Mouse (Mus musculus): ENCODE measurements at regions not wholly inside any gene's neighbourhood (a gene's known extent, or its start where the extent isn't known, plus 50 kb on each side); places are given as distances from the start of the nearest gene placed in this dataset.

DNA sequence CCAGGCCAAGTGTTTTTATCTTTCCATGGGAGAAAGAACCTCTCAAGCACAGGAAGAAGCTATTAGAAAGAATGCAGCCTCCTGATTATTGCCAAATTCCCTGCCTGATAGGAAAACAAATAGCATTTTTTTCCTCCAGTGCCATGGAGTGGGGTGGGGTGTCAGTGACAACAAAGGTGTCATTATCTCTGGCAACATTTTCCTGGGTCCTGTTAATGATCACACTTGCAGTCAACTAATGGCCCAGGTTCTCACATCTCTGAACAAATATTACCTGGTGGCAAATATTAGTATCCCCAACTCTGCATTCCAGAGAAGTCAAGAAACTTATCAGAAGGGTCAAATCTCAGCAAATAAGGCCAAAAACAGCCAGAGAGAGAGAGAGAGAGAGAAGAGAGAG is 298.6 kb downstream of the Sox4 start:
- Histone ChIP-seq H3K9ac (no peak overlapping the region), H3K4me2 (ENCODE audit: low read depth) (no peak overlapping the region), H3K36me3 (ENCODE audit: insufficient read depth) (no peaks in the 10 kb centered on the region), H3K27ac (ENCODE audit: low read depth, low read length) (no peak overlapping the region), H3K4me1 (ENCODE audit: insufficient read depth) (no peaks in the 10 kb centered on the region), H3K9me3 (ENCODE audit: low read length) (no peaks in the 10 kb centered on the region), H3K27me3 (ENCODE audit: insufficient read depth, low read length) (no peaks in the 10 kb centered on the region), H3K4me3 (ENCODE audit: low read depth, low read length) (no peak overlapping the region)
- no peak for DNase-seq
- no peak for TF ChIP-seq CTCF (IDR thresholded peaks at IDR 0.05; ENCODE audit: low read depth)
- no peak for ATAC-seq

DNA sequence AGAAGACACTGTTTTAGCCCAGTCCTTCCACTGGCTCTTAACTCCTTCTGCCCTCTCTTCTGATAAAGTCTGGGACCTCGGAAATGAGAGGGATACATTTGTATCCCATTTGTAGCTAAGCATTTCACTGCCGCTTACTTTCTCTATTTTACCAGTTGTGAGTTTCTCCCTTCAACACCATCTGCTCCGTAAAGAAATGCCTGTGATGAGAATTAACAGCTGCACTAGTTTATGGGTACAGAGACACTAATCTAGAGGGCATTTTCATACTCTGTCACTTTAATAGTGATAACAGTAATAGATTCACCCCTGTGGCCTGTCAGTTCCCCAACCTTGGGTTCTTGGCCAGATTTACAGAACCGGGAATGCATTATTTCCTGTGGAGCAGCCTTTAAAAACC is 300.2 kb downstream of the Sox4 start:
- Histone ChIP-seq H3K9ac (no peak overlapping the region), H3K4me2 (ENCODE audit: low read depth) (no peak overlapping the region), H3K9me3 (ENCODE audit: low read length) (no peaks in the 10 kb centered on the region), H3K36me3 (ENCODE audit: insufficient read depth) (no peaks in the 10 kb centered on the region), H3K27me3 (ENCODE audit: insufficient read depth, low read length) (no peaks in the 10 kb centered on the region), H3K4me1 (ENCODE audit: insufficient read depth) (no peaks in the 10 kb centered on the region), H3K4me3 (ENCODE audit: low read depth, low read length) (no peak overlapping the region), H3K27ac (ENCODE audit: low read depth, low read length) (no peak overlapping the region)
- DNase-seq (no peak), ATAC-seq (no peak)
- TF ChIP-seq CTCF (IDR thresholded peaks at IDR 0.05; ENCODE audit: low read depth) = no peak
- WGBS = 62% methylated on average over 4 of the region's 4 CpGs

DNA sequence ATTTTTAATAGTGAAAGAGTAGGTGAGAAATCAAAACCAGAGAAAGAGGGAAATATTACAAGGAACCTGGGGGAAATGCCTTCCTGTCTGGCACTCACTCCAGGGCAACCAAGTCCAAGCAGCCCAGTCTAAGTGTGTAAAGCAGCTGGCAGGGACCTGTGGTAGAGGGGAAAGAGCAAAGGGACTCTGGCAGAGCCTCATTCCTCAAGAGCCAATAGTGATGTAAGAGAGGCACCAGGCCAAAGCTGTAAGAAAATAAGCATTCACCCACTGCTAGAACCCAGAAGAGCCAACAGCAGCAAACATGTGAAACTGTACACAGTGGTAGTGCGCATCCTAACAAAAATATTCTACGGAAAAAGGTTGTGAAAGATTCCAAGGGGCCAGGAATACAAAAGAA is 301.7 kb downstream of the Sox4 start:
- no peaks in the 10 kb centered on the region for H3K4me1 ChIP-seq (ENCODE audit: insufficient read depth)
- H3K4me2 ChIP-seq (ENCODE audit: low read depth) = no peak overlapping the region
- no peaks in the 10 kb centered on the region for H3K9me3 ChIP-seq (ENCODE audit: low read length)
- no peak overlapping the region for H3K27ac ChIP-seq (ENCODE audit: low read depth, low read length)
- no peak for TF ChIP-seq CTCF (IDR thresholded peaks at IDR 0.05; ENCODE audit: low read depth)
- 55% methylated on average over 2 of the region's 2 CpGs for WGBS
- H3K9ac ChIP-seq = no peak overlapping the region
- no peaks in the 10 kb centered on the region for H3K27me3 ChIP-seq (ENCODE audit: insufficient read depth, low read length)
- ATAC-seq (peak; percentile 81), DNase-seq (peak; percentile 65)
- H3K36me3 ChIP-seq (ENCODE audit: insufficient read depth) = no peaks in the 10 kb centered on the region
- no peak overlapping the region for H3K4me3 ChIP-seq (ENCODE audit: low read depth, low read length)

DNA sequence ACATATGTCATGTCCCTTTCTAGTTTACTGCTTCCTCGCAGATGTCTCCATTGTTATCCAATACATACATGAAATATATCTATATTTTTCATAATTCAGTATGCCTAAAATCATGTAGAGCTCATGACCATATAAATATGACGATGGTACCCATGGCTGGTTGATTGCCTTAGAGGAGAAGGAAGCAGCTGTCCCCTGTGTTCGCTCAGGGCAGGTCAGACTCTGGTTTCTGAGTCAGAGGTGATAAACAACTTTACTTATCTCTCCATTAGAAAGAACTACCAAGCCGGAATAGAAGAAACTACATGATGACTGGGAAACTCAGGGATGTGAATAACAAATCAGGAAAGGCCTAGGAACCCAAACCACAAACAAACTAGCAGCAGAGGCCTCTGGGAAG is 307.6 kb downstream of the Sox4 start:
- Histone ChIP-seq H3K9ac (no peak overlapping the region), H3K4me1 (ENCODE audit: insufficient read depth) (no peaks in the 10 kb centered on the region), H3K4me2 (ENCODE audit: low read depth) (no peak overlapping the region), H3K27ac (ENCODE audit: low read depth, low read length) (no peak overlapping the region), H3K4me3 (ENCODE audit: low read depth, low read length) (no peak overlapping the region), H3K9me3 (ENCODE audit: low read length) (no peaks in the 10 kb centered on the region), H3K27me3 (ENCODE audit: insufficient read depth, low read length) (no peaks in the 10 kb centered on the region), H3K36me3 (ENCODE audit: insufficient read depth) (no peaks in the 10 kb centered on the region)
- no peak for TF ChIP-seq CTCF (IDR thresholded peaks at IDR 0.05; ENCODE audit: low read depth)
- DNase-seq (no peak), ATAC-seq (no peak)
- WGBS = 92% methylated on average over 4 of the region's 4 CpGs

DNA sequence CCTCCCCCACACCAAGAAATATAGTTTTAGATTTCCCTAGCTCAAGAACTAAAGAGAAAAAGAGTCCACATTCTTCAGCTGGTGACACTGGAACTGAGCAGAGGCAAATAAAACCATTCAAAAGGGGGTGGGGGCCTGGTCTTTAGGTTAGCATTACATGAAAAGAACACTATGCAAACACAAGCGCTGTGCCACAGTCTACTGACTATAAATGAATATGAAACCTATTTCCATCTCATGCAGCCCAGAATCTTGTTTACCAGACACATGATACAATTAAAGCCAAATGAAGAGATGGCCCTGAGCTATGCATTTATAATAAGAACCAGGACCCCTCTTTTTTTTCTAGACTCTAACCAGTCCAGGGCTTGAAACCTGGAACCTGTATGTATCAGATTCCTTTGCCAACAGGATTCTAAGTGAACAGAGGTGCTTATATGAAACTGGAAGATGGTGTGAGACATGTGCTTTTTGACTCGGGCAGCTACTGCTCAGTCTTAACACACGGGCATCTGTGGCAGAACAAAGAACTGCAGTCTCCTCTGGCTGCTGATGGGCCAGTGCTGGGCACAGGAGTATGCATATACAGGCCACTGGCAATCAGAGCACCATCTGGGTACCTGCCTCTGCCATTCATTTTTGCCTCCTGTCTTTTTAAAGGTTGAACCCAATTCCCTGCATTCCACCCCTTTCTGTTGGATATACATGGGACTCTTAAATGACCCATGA is 308.5 kb downstream of the Sox4 start:
- Histone ChIP-seq H3K9ac (no peak overlapping the region), H3K4me2 (ENCODE audit: low read depth) (no peak overlapping the region), H3K27ac (ENCODE audit: low read depth, low read length) (no peak overlapping the region), H3K36me3 (ENCODE audit: insufficient read depth) (no peaks in the 10 kb centered on the region), H3K27me3 (ENCODE audit: insufficient read depth, low read length) (no peaks in the 10 kb centered on the region), H3K4me3 (ENCODE audit: low read depth, low read length) (no peak overlapping the region), H3K4me1 (ENCODE audit: insufficient read depth) (no peaks in the 10 kb centered on the region), H3K9me3 (ENCODE audit: low read length) (no peaks in the 10 kb centered on the region)
- 0 out of 2 replicates have a peak, but pooled peaks have one; percentile 8 for TF ChIP-seq CTCF (IDR thresholded peaks at IDR 0.05; ENCODE audit: low read depth)
- DNase-seq (no peak), ATAC-seq (peak; percentile 43; the same call in 1 of the 2 replicates)
- 61% methylated on average over 3 of the region's 3 CpGs for WGBS

DNA sequence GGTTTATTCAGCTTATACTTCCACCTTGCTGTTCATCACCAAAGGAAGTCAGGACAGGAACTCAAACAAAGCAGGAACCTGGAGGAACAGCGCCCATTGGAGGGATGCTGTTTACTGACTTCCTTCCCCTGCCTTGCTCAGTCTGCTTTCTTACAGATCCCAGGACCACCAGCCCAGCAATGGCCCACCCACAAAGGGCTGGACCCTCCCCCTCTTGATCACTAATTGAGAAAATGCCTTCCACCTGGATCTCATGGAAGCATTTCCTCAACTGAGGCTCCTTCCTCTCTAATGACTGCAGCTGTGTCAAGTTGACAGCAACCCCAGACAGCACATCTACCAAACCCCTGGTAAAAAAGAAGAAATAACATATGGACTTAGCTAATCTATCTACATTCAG is 312.7 kb downstream of the Sox4 start:
- no peak for DNase-seq
- no peaks in the 10 kb centered on the region for H3K27me3 ChIP-seq (ENCODE audit: insufficient read depth, low read length)
- no peaks in the 10 kb centered on the region for H3K36me3 ChIP-seq (ENCODE audit: insufficient read depth)
- H3K4me2 ChIP-seq (ENCODE audit: low read depth) = no peak overlapping the region
- no peaks in the 10 kb centered on the region for H3K9me3 ChIP-seq (ENCODE audit: low read length)
- H3K4me1 ChIP-seq (ENCODE audit: insufficient read depth) = no peaks in the 10 kb centered on the region
- no peak for ATAC-seq
- no peak overlapping the region for H3K27ac ChIP-seq (ENCODE audit: low read depth, low read length)
- H3K9ac ChIP-seq = no peak overlapping the region
- 82% methylated on average over 1 of the region's 1 CpGs for WGBS
- TF ChIP-seq CTCF (IDR thresholded peaks at IDR 0.05; ENCODE audit: low read depth) = no peak
- H3K4me3 ChIP-seq (ENCODE audit: low read depth, low read length) = no peak overlapping the region

DNA sequence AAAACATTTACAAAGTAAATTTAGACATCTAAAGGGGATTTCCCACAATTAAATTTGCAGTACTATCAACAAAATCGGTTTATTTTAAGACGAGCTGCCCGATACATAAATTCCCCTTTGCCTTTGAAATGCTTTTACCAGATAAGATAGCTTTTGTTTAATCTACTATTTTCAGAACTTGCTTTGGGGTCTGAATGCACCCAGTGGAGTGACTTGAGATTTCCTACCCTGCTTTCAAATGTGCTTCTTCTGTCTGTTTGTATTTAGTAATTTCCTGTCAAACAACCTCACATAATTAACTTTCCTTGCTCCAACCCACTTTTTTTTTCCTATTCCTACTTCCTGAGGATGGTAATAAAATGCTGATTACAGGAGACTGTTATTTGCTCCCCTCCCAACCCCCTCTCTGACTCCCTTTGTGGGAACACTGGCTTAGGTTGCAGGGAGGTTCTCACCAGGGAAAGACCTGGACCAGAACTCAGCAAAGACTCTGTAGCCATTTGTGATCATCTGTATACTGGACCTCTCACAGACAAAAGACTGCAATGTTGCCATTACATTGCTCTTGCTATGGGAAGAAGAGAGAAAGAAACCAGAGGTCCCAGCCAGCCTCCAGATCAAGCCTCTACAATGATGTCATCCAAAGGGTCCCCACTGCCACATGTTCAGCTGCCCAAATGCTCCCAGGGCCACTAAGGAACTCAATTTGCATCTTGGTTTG is 318.1 kb downstream of the Sox4 start:
- no peak for ATAC-seq
- no peak for TF ChIP-seq CTCF (IDR thresholded peaks at IDR 0.05; ENCODE audit: low read depth)
- H3K27ac ChIP-seq (ENCODE audit: low read depth, low read length) = no peak overlapping the region

More for the DNA sequence above, 318.1 kb downstream of the Sox4 start:
- DNase-seq = no peak
- Histone ChIP-seq H3K9ac (no peak overlapping the region), H3K4me1 (ENCODE audit: insufficient read depth) (no peaks in the 10 kb centered on the region), H3K4me2 (ENCODE audit: low read depth) (no peak overlapping the region), H3K27me3 (ENCODE audit: insufficient read depth, low read length) (no peaks in the 10 kb centered on the region), H3K4me3 (ENCODE audit: low read depth, low read length) (no peak overlapping the region), H3K36me3 (ENCODE audit: insufficient read depth) (no peaks in the 10 kb centered on the region), H3K9me3 (ENCODE audit: low read length) (no peaks in the 10 kb centered on the region)
- 84% methylated on average over 3 of the region's 3 CpGs for WGBS
